Mouse (Mus musculus) urinary bladder, postnatal 4 days (tissue): ENCODE results near the gene Clstn1.
A peak's percentile ranks its signal among the peaks of the same experiment; 100 is the strongest.

ENCODE experiments used
- DNase-seq, 2 experiments: peaks; one replicate each; pipeline ENCODE4 v3.0.0; 2021 to 2022; ENCODE audit warnings: low spot score in 2 of 2

Gene Clstn1

DNA sequence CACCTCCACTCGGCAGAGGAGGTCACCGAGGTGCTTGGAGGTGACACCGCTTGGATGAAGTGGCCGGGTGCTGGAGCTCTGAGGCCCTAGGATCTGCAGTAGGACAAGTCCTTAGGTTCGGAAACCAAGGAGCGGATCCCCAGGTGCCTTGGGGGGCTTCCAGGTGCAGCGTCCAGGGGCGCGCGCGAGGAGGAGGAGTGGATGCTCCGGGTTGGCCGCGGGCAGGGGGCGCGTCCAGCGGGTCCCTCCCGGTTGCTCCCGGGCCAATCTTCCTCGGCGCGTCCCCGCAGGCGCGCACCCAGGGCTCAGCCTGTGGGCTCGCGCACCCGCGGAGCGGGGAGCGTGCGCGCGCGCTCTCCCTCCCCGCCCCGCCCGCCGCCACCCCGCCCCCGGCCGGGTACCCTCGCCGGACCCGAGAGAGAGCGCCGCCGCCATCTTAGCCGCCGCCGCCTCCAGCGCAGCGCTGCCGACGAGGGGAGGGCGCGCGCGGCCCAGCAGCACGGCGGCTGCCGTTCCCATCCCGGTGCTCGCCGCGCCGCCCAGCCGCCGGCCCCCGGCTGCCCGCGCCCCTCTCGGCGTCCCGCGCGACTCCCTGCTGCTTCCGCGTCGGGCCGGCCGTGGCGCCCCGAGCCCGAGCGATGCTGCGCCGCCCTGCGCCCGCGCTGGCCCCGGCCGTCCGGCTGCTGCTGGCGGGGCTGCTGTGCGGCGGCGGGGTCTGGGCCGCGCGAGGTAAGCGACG, at the start of gene Clstn1:
Gene Clstn1 (plus strand): TSS at position 425 of the 739 bp plus-strand sequence.
- peak; percentile 65 to 74 for DNase-seq

DNA sequence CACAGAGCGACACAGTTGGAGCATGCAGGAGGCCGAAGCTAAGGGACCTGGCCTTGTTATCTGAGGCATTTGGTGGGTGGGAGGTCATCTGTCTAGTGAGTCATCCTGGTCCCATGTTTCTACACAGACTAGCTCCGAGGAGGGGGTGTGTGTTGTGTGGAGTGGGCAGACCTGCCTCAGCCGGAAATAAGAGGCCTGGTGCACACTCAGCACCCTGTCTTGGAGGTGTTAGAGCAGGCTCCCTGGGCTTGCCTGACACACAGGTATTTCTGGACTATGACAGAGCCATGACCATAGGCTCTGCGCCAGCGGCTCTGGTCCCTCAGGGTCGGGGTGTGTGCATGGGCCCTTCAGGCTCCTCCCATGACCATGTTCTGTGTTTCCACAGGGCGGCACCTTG, 46.8 kb upstream of the Clstn1 start:
- DNase-seq: peak in 1 of 2 experiments; percentile 48

DNA sequence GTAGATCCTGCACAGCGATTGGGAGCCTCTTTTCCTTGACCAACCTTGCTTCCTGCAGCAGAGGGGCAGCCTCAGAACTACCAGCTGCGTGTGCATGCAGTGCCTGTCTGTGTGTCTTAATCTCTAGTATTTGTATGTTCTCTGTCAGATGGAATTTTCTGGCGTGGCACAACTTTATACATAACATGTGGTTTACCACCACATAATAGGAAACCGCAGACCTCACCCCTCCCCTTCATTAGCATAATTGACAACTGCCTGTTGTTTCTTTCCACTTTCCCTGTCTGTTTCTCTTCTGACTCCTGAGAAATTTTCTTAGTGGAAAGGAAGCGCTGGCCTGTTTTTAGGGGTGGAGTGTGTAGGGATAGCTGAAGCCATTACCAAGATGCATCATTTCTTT, 44.3 kb upstream of the Clstn1 start:
- DNase-seq: no peak

DNA sequence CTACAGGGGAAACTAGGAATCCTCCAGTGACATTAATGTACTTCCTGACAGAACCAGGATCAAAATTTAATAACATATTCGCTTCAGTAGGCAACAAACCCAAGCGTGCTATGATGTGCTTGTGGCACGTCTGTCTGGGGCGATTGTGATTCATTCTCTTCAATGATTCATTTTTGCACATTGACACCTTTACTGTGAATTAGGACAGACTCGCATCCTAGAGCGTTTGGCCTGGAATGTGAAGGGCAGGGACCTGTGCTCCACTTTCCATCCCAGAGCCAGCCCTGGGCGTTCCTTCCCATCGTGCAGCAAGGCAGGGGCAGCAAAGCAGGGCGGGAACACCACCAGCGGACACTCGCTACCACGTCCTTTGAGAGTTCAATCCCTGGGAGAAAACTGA, 43.8 kb upstream of the Clstn1 start:
- DNase-seq: no peak

DNA sequence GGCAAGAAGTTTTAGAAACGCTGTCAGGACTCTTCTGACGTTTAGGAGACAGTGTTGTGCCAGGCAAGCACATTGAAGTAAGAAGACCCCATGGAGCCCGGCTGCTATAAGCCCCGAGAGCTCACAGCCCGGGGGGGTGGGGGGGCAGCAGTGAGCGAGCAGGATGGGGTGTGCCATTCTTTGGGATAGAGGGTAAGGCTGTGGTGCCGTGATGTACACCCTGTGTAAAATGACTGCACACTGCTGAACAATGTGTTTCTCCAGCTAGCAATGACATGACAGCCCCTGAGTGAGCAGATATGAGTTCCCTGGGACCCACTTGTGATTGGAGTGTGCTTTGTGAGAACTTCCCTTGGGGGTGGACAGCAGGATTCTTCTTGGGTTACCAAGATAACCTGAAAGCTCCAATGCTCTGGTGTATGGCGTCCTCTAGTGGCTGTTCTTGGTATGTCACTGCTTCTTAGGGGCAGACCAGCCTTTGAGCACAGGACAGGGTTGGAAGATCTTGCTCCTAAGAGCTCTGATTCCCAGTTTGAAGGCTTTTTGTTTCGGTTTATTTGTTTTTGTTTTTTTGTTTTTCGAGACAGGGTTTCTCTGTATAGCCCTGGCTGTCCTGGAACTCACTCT, 43.2 kb upstream of the Clstn1 start:
- DNase-seq: peak; percentile 62 to 88

DNA sequence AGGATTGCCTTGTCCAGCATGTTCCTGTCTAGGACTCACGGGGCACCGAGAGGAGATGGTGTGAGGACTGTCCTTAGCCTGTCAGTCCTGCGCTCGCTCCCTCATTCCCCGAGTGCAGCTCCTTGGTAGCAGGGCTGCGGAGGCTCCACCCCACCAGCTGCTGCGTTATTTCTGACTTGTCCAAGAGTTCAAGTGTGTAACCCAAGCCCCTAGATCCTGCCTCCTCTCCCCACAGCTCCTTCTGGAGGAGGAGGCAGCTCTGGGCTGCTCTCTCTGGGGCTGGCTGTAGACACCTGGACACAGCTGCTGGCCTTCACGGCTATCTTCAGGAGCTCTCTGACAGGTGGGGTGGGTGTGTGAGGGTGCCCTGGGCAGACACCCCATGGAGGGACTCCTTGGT, 41.4 kb upstream of the Clstn1 start:
- DNase-seq: no peak

DNA sequence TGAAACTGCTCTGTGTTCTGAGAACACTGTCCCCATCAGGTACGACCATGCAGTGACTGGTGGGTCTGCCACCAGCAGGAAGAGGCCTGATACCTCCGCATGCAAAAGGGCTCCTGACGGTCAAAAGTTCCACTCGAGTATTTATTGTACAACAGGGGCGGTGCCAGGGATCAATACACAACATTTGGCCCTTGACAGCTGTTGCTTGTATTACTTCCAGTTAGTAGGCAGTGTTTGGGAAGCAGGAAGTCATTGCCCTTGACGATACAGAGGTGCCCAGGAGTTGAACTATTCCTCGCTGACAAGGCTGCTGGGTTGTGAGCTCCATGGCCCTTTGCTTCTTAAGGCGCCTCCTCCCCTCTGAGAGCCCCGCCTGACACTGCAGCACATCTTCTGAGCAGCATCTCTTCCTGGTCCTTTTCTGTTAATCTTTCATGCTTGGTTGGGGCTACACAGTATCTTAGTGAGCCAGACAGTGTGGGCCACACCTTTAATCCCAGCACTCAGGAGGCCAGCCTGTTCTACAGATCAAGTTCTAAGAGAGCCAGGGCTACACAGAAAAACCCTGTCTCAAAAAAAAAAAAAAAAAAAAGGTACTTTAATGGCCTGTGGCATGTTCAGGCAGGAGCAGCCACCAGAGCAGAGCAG, 39.3 kb upstream of the Clstn1 start:
- no peak for DNase-seq

DNA sequence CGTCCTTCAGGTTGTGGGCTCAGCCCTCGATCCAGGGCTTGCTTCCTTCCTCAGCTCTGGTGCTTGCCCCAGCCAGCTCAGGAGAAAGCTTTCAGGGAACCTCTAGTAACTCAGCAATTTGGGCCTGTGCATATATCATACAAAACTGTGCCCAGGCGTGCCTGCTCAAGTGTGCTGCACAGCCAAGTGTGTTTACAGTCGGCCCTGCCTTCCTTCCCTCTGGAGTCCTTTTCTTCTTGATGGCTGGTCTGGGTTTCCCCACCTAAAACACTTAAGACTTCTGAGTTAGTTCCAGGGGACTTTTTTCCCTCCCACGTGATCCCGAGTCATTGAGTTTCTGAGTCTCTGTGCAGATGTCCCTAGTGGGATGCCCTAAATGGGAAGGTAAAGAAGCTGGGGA, 38.7 kb upstream of the Clstn1 start:
- no peak for DNase-seq

DNA sequence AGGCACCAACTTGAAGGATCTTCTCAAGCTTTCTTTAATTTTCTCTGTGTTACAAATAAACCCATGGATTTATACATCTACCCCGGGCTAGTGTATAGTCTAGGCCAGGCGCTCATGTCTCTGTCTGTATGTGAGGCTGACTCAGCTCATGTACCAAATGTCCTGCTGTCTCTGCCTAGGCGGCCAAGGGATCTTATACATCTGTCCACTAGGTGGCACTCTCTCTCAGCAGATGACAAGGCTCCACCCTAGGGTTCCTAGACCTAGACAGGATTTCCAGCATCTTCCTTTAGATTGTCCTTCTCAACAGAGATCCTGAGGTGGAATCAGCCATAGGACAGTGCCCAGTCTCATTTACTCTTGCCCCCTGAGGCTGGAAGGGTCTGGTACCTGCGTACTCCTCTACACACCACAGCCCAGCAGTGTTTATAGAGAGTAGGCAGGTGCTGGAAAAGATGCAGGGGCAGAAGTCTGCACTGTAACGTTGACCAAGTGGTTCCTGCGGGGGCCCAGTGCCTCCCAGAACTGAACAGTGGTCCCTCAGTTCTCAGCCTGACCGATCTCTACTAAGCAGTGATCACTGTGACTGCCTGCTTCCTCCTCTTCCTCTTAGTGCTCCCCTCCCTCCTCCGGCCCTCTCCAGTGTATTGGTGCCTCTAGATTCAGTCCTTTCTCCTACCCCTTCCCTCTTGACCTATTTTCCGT, 36.9 kb upstream of the Clstn1 start:
- DNase-seq: peak; percentile 65 to 68

DNA sequence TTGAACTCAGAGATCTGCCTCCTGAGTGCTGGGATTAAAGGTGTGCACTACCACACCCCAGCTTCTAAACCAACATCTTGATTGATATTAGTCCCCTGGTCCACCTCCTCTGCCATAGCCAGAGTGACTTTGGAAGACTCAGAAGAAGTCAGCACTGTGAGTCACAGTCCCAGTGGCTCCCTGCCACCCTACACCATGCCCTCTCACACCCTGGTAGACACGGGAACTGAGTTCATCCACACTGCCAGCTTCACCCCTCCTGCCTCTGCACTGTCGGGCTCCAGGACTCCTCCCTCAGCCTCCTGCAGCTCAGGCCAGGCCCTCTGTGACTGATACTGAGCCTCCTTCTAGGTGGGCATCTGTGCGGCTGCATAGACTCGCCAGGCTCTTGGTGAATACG, 35.4 kb upstream of the Clstn1 start:
- DNase-seq: no peak

DNA sequence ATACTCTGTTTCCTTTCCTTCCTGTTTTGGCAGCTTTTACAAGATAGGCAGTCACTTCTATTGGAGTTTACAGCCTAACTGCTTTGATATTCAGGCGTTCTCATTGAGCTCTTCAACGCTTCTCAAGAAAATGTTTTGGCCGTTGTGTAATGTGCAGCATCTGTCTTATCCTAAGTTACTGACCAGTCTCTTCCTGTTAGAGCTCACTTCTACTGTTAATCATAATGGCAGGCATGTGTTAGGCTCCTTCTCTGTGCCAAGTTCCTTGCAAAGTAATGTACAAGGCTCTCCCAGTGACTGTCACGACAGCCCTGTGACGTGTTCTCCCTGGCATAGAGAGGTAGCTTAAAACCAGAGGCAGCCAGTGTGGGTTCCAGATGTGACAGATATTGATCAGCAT, 34.6 kb upstream of the Clstn1 start:
- DNase-seq: no peak

DNA sequence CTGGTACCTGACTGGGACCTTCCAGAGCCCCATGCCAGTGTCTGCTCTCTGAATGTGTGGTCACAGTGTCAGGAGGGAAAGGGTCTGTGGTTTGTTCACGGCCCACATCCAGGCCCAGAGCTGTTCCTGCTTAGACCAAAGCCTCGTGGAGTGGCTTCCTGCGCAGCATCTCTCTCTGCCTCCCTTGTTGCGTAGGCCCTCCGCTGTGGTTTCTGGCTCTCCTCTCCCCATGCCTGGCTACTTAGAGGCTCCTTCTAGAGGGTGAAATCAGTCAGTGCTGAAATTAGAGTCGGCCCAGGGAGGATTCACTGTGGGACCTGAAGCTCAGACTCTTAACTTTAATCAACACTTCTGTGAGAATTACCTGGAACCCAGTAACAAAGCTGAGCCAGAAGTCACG, 32.4 kb upstream of the Clstn1 start:
- DNase-seq: no peak

DNA sequence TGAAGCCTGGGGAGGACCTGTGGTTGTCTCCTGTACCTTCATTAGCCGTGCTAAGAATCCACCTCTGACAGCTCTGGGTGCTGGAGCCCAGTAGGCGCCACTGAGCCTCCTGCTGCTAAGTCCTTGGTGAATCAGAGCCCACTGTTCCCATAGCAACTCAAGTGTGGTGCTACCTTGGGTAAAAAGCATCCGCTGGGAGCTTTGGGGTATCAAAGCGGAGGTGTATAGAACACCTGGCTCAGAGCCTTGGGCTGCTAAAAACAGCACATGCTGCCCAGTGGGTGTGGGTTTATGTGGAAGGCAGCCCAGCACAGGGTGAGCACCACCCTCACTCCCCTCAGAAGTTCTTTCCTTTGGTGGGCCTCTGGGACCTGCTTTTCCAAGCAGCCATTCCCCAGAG, 30.2 kb upstream of the Clstn1 start:
- DNase-seq: no peak

DNA sequence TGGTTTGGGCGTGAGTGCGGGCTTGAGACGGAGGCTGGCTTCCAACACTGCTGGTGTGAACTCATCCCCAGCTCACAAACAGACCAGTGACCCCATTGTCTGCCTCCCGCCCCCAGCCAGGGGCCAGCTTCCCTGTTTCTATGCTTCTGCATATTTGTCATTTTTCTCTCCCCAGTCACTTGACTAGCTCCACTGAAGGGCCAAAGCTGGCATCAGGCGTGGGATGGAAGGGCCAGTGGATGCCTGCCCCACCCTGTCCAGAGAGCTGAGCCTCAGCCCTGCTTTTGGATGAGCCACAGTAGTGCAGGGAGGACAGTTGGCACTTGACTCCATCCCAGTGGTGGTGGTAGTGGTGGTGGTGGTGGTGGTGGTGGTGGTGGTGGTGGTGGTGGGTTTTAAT, 28.4 kb upstream of the Clstn1 start:
- DNase-seq: no peak

DNA sequence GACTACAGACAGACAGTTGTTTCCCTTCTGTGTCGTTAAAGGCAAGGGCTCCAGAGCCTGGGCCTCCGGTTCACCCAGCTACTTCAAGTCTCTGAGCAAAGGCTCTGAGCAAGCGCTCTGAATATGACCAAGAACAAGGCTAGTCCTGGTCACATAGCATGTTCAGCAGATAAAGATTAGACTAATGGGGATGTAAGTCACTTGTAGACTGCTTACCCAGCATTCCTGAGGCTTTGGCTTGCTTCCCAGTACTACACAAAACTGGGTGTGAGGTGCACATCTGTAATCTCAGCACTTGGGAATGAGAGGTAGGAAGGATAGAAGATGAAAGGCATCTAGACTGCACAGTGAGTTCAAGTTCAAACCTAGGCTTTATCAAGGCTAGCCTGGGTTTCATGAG, 27.9 kb upstream of the Clstn1 start:
- no peak for DNase-seq

DNA sequence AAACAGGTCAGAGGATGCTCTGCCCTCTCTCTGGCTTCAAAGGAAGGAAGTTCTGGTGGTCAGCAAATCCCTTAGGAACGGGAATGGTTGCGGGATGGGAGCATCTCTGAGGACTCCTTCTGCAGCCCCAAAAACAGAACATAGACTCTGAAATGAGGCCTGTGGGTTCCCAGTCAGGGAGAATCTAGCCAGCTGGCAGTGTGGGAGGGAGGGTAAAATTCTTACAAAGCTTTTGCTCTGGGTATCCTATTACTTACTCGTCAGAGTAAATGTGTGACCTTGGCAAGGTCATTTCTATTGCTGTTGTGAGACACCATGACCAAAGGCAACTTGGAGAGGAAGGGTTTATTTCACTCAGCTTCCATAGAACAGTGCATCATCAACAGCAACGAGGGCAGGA, 24.9 kb upstream of the Clstn1 start:
- no peak for DNase-seq

DNA sequence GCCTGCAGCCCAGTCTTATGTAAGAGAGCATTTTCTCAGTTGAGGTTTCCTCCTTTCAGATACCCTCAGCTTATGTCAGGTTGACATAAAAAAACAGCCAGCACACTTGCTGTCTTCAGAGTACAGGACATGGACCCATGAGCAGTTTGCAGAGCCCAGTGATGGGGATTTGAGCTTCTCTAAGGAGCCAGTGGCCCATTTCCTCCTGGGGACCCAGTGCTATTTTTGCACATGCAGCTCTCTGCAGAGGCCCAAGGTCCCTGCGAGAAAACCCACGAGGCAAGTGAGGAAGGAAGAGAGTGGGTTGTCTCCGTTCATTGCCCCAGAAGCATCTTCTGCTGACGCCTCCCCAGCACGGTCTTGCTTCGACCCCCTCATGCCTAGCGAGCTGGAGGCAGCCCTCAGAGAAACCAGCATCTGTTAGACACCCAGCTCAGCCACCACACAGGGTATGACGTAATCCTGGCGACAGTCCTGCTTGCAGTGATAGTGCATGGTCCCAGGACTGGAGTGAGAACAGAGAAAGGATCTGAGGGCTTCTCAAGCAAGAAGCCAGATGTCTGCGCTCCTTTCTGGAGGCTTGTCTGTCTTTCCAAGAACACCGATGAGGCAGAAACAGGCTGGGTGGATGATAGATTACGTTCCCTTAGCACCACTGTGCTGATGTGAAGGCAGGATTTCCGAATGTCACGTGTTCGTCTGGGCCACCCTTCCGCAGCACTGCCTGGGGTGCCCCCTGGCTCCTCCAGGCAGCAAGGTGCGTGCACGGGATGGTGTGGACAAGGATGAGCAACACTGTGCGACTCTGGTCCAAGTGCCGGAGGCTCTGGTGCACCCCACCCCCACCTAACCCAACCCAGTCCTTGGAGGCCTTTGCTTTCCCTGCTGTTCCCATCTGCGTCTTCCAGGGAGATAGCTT, 24.0 kb upstream of the Clstn1 start:
- no peak for DNase-seq

DNA sequence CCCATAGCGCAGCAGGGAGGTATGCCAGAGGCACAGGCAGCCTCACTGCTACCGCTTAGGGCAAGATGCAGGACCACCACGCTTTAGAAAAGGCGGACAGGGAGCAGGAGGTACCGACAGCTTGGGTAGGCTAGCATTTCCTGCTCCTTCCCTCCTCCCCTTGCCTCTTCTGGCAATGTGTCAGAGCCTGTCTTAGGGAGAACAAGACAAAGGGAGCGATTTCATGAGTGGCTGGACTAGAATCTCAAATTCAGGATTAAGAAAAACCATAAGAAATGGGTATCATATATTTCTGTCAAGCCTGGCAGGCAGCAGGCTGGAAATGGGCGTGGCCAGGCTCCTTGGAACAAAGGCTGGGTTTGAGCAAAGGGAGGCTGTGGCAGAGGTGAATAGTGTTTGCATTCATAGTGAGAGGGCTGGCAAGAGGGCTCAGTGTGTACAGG, 23.3 kb upstream of the Clstn1 start:
- no peak for DNase-seq

DNA sequence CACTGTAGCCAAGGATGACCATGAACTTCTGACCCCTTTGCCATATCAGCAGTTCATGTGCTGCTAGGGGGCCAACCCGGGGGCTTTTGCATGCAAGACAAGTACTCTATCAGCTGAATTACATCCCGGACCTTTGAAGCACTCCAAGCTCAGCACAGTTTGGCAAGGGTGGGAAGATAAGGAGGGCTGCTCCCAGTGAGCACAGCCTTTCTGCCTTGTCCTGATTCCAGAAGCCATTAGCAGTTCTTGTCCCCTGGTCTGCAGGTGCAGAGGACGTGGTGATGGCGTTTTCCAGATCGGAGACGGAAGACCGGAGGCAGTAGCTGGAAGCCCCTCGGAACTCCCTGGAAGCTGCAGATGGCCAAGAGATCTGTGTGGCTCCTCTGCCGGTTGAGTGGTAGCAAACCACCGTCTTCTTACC, 22.3 kb upstream of the Clstn1 start:
- no peak for DNase-seq

DNA sequence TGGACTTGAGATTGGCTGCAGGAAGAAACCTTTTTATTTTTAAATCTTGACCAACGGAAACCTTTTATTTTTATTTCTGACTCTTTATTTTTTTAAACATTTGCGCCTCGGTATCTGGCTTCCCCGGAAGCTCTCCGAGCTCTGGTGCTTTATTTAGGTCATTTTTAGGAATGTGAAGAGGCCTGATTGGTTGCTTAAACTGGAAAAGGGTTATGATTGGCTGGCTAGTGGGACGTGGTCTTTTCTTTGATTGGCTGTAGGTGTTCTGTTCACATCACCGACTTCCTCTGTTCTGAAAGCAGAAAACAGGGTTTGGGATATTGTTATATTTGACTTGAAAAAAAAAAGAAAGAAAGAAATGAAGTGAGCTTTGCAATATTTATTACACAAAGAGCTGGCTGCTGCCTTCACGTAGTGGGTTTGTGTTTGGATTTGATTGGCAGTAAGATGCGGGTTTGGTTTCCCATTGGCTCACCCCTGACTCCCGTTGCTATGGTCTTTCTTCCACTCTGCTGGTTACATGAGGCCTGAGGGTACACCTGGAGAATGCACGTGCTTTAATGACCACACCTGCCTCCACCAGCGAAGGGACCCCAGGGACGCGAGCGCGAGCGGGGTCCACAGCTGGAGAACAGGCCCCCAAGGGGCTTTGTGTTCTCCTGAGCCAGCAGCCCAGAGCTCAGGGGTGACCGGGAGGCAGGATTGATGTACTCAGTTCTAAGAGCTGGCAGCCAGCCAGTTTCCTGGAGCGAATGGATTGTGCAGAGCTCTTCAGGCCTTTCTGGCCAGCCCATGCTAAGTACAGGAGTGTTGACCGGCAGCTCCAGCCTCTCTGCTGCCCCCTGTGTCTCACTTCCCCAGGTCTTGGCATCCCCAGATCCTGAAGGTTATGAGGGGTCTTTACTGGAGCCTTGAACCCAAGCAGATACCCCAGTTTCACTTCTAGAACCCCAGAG, 21.5 kb upstream of the Clstn1 start:
- peak; percentile 52 to 80 for DNase-seq
